Mouse (Mus musculus): Measurements from ENCODE around the gene Adad2.

Gene Adad2

GRCm38 (mm10) chr8:119617586-119617985 lies 5.0 kb downstream of the Adad2 start:
- no peak for DNase-seq

- DNase-seq, result no peak
Measured at GRCm38 (mm10) chr8:119618887-119619286, 6.3 kb downstream of the Adad2 start.

GRCm38 (mm10) chr8:119620116-119620840 lies 7.7 kb downstream of the Adad2 start:
- no peak for DNase-seq

- no peak for DNase-seq
Measured at GRCm38 (mm10) chr8:119620848-119621465, 8.4 kb downstream of the Adad2 start.

GRCm38 (mm10) chr8:119622555-119622954 lies 10.0 kb downstream of the Adad2 start:
- no peak for DNase-seq

GRCm38 (mm10) chr8:119623061-119623460 lies 10.5 kb downstream of the Adad2 start:
- no peak for DNase-seq

GRCm38 (mm10) chr8:119623744-119624143 lies 11.2 kb downstream of the Adad2 start:
- DNase-seq, result no peak

GRCm38 (mm10) chr8:119624916-119625315 lies 12.4 kb downstream of the Adad2 start:
- no peak for DNase-seq

- DNase-seq, result no peak
Measured at GRCm38 (mm10) chr8:119625788-119626187, 13.2 kb downstream of the Adad2 start.

GRCm38 (mm10) chr8:119627199-119627598 lies 14.7 kb downstream of the Adad2 start:
- DNase-seq, result no peak

GRCm38 (mm10) chr8:119627613-119628359 lies 15.2 kb downstream of the Adad2 start:
- DNase-seq, result no peak

GRCm38 (mm10) chr8:119630841-119631240 lies 18.3 kb downstream of the Adad2 start:
- DNase-seq, result no peak

- DNase-seq, result no peak
Measured at GRCm38 (mm10) chr8:119632246-119632645, 19.7 kb downstream of the Adad2 start.

GRCm38 (mm10) chr8:119632909-119633308 lies 20.4 kb downstream of the Adad2 start:
- no peak for DNase-seq

- DNase-seq, result peak; percentile 12
Measured at GRCm38 (mm10) chr8:119634616-119635336, 22.2 kb downstream of the Adad2 start.

GRCm38 (mm10) chr8:119635378-119635777 lies 22.8 kb downstream of the Adad2 start, which contains the start of gene Kcng4:
Gene Kcng4, minus strand, starts transcription at chr8:119635680.
- DNase-seq, result peak; percentile 16

GRCm38 (mm10) chr8:119635958-119636357 lies 23.4 kb downstream of the Adad2 start:
- DNase-seq, result no peak

GRCm38 (mm10) chr8:119636766-119637165 lies 24.2 kb downstream of the Adad2 start:
- DNase-seq, result no peak

GRCm38 (mm10) chr8:119637381-119637780 lies 24.8 kb downstream of the Adad2 start:
- no peak for DNase-seq

GRCm38 (mm10) chr8:119638261-119638660 lies 25.7 kb downstream of the Adad2 start:
- no peak for DNase-seq

- DNase-seq, result no peak
Measured at GRCm38 (mm10) chr8:119639798-119640197, 27.3 kb downstream of the Adad2 start.

- no peak for DNase-seq
Measured at GRCm38 (mm10) chr8:119641058-119641457, 28.5 kb downstream of the Adad2 start.

GRCm38 (mm10) chr8:119642960-119643359 lies 30.4 kb downstream of the Adad2 start:
- no peak for DNase-seq

Data from lung, postnatal 14 days (tissue).